Mouse (Mus musculus) small intestine, adult 2 months (tissue): ENCODE measurements around the gene Btbd8.

Source experiments
- CTCF ChIP-seq: fragments of 200-500 bp; IDR thresholded peaks from 2 replicates; pipeline ENCODE4 v1.5.1; 2012; ENCODE audit warnings: low read depth, mild to moderate bottlenecking, control low read depth, inconsistent platforms, low read length, moderate library complexity, mixed read lengths; ENCODE audit not compliant: insufficient replicate concordance, insufficient read length; ENCODE audit errors: extremely low read depth
- POLR2A ChIP-seq: fragments of 200-500 bp; IDR thresholded peaks from 2 replicates; pipeline ENCODE4 v1.6.1; 2012; ENCODE audit warnings: low read depth, mild to moderate bottlenecking, control low read depth, inconsistent platforms, low read length, moderate library complexity

DNA sequence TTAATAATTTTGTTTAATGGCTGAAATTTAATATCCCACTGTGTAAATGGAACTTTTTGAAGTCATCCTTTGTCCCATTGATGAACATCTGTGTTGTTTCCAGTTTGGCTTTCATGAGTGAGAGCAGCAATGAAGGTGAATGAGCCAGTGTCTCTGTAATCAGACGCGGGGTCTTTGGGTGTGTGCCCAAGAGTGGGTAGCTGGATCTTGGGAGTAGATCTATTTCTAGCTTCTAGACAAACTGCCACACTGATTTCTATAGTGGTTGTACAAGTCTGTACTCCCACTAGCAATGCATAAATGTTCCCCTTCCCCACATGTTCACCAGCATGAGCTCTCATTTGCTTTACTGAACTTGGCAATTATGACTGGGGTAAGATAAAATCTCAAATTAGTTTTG, 48.4 kb upstream of the Btbd8 start:
- TF ChIP-seq POLR2A (no peak), CTCF (no peak)
